Mouse (Mus musculus): ENCODE results near the gene Vstm2b.

DNA sequence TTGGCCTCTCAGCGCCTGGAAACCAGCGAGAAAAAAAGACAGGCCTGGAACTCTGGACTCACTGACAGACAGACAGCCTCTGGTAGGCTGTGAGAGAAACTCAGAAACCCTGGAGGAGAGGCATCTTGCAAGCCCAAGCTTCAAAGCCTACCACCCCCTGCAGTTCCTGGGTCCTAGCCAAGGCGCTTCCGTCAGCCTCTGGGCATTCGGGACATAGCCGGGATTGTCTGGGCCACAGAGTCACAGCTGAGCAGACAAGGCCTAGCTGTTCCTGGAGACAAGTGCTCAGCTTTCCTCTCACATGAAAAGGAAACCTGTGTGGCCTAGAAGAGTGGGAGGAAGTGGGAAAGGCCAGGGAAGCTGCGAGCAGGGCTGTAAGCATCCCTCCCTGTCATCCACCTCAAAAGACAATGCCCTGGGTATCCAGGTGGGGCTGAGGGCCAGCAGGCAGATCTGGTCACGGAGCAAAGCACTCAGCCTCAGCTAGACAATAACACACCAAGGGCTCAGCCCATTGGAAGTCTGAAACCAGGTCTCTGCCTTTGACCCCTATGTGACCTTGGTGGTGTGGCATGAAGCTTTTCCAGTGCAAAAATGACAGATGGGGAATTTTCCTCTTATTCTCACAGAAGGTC, 13.2 kb upstream of the Vstm2b start:
- TF ChIP-seq CTCF (IDR thresholded peaks at IDR 0.05; ENCODE audit: low read depth) (no peak), EP300 (IDR thresholded peaks at IDR 0.05; ENCODE audit: low read depth) (no peak)
